Mouse (Mus musculus) kidney, postnatal 0 days (tissue): ENCODE results near the gene Pxn. TPM values are rescaled to one million over a fixed set of nuclear protein-coding genes. Genes with fewer than 3 reads are reported as not detected.
"Not testable (repeated sequence)": the region's sequence is repeated elsewhere in the genome, so short reads cannot be mapped to it uniquely, and the experiment has no call there.

Experiments used
- ATAC-seq: fragments of 200-750 bp; cut with Nextera tagmentation; replicated peaks from 2 replicates; pipeline ENCODE4 v1.8.0; 2017; ENCODE audit warnings: low read depth, moderate number of reproducible peaks, moderate TSS enrichment, moderate library complexity; ENCODE audit not compliant: low FRiP score
- DNase-seq: peaks from one replicate; pipeline ENCODE4 v3.0.0-alpha.2; 2016; ENCODE audit warnings: low spot score
- H3K27ac ChIP-seq: fragments of 300-500 bp; sonication (generic); 2 replicates; pipeline ENCODE4 v1.5.1; 2014; ENCODE audit warnings: mild to moderate bottlenecking
- H3K27me3 ChIP-seq: fragments of 300-500 bp; sonication (generic); 2 replicates; pipeline ENCODE4 v1.6.1; 2014; ENCODE audit warnings: low read length, mixed read lengths; ENCODE audit not compliant: insufficient read depth
- H3K36me3 ChIP-seq: fragments of 300-500 bp; sonication (generic); 2 replicates; pipeline ENCODE4 v1.6.1; 2014; ENCODE audit warnings: low read length, mixed read lengths; ENCODE audit not compliant: insufficient read depth
- H3K4me1 ChIP-seq: fragments of 300-500 bp; sonication (generic); replicated peaks from 2 replicates; pipeline ENCODE4 v1.6.1; 2014; ENCODE audit warnings: antibody characterized with exemption, low read length, mixed read lengths; ENCODE audit not compliant: insufficient read depth
- H3K4me2 ChIP-seq: fragments of 300-500 bp; sonication (generic); 2 replicates; pipeline ENCODE4 v1.6.1; 2014; ENCODE audit warnings: mild to moderate bottlenecking, low read length, moderate library complexity, mixed read lengths
- H3K4me3 ChIP-seq: fragments of 300-500 bp; sonication (generic); replicated peaks from 2 replicates; pipeline ENCODE4 v1.5.1; 2014; ENCODE audit warnings: low read depth, low read length
- H3K9ac ChIP-seq: fragments of 300-500 bp; sonication (generic); 2 replicates; pipeline ENCODE4 v1.6.1; 2014; ENCODE audit warnings: low read depth, low read length
- H3K9me3 ChIP-seq: fragments of 300-500 bp; sonication (generic); replicated peaks from 2 replicates; pipeline ENCODE4 v1.6.1; 2016; ENCODE audit warnings: low read length, inconsistent platforms, mixed read lengths
- CTCF ChIP-seq: IDR thresholded peaks from 2 replicates; pipeline ENCODE4 v1.5.1; 2016; ENCODE audit warnings: antibody characterized with exemption, low read depth, mild to moderate bottlenecking, moderate library complexity
- WGBS: fragments of 180-500 bp; shearing (Covaris S2); extraction: QIAGEN DNeasy Blood & Tissue Kit; methylation state at CpG from one replicate; pipeline ENCODE4 v1.1.7; 2014; 5-methylcytosine and 5-hydroxymethylcytosine counted together
- polyA plus RNA-seq: library from polyadenylated mRNA; unstranded; fragments of >200 nt; fragmentation: Nextera tagmentation; extraction: Ambion mirVana; gene quantifications from 2 replicates; pipeline ENCODE4 v1.2.1, GENCODE M21; 2015

The Pxn gene
- polyA plus RNA-seq, 1 experiment from 2014 or later, result 48.3 TPM

DNA sequence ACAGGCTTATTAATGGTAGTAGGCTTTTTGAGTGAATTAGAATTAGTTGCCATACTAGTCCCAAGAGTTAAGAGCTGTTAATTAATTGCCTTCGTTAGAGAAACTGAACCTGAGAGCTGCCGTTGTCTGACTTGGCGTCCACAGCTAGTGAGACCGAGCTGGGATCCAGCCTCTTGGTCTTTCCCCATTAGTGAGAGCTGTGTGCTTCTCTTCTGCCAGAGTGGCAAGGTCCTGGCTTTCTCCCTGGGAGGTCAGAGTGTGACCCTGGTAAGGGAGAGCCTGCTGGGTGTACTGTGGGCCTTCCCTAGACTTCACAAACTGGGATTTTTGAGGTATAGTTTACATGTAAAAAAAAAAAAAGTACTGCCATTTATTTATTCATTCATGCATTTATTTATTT, 63.2 kb downstream of the Pxn start:
- WGBS, result 78% methylated on average over 4 of the region's 4 CpGs

DNA sequence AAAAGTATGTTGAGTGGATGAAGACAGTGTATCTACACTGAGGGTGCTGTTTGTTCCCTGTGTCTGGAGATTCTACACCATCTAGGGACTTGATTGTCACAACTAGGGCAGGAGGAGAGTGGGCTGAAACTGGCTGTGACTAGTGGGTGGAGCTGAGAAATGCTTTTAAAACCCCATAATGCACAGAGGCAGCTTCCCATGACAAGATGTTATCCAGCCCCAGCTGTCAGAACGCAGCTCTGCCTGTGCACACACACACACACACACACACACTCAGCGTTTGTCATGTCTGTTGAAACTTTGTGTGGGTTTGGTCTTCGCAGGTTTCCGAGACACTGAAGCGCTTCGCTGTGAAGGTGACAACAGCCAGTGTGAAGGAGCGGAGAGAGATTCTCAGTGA, 64.6 kb downstream of the Pxn start:
- WGBS, result 95% methylated on average over 7 of the region's 7 CpGs
- H3K4me1 ChIP-seq, result peaks cover 37% of the 10 kb centered on the region
- no peak for ATAC-seq
- no peak for TF ChIP-seq CTCF
- no peak overlapping the region for H3K27ac ChIP-seq
- H3K36me3 ChIP-seq, result peaks cover 16% of the 10 kb centered on the region
- no peak overlapping the region for H3K9ac ChIP-seq
- no peak overlapping the region for H3K4me2 ChIP-seq
- no peak for DNase-seq
- H3K27me3 ChIP-seq, result no peaks in the 10 kb centered on the region
- no peaks in the 10 kb centered on the region for H3K9me3 ChIP-seq
- H3K4me3 ChIP-seq, result no peak overlapping the region

More for the DNA sequence above, 63.2 kb downstream of the Pxn start:
- Histone ChIP-seq H3K9ac (no peak overlapping the region), H3K4me3 (no peak overlapping the region), H3K27ac (peak overlapping the region; percentile 78), H3K4me2 (no peak overlapping the region), H3K9me3 (no peaks in the 10 kb centered on the region), H3K27me3 (no peaks in the 10 kb centered on the region), H3K4me1 (peaks cover 42% of the 10 kb centered on the region), H3K36me3 (0 out of 2 replicates have a peak, but pooled peaks cover 7% of the 10 kb centered on the region)
- DNase-seq, result no peak
- no peak for ATAC-seq
- TF ChIP-seq CTCF, result no peak

DNA sequence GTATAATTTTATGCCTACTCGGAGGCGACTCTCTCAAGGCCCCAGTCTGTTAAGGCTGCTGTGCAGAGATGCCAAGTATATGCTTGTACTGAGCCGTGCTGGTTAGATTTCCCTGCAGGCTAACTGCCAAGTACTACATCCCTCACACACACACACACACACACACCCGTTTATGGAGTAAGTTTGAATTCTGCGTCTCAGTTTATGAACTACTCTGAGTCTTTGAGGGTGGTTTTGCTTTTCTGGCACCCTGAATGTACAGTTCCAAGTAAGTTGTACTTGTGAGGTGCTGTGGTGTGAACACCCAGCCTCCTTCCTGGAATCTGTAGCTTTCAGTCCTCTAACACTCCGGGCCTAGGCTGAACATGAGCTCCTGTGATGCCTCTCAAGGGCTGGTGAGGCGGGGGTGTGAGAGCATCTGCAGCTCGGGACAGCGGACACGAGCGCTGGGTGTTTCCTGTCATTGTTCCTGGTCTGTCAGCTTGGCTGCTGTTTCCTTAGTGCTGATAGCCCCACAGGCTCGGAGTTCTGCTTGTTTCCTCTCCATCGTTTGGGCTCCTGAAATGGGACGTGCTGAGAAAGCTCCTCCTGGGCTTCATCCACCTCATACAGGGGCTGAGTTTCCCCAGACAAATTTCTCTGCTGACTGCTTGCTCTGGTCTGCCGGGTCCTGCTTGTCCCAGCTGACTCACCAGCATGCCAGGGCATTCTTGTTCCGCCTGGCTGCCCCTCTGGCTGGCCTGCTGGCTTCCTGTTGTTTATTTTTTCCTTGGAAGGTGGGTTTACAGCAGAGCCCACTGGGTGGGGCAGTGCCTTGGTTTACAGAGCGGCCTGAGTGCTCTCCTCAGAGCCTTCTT, 66.4 kb downstream of the Pxn start:
- DNase-seq, result peak; percentile 88
- 17% methylated on average over 17 of the region's 17 CpGs for WGBS
- peak overlapping the region; percentile 16 for H3K4me2 ChIP-seq
- H3K4me1 ChIP-seq, result peaks cover 27% of the 10 kb centered on the region
- H3K27me3 ChIP-seq, result no peaks in the 10 kb centered on the region
- no peaks in the 10 kb centered on the region for H3K9me3 ChIP-seq
- peaks cover 32% of the 10 kb centered on the region for H3K36me3 ChIP-seq
- H3K9ac ChIP-seq, result no peak overlapping the region
- H3K4me3 ChIP-seq, result no peak overlapping the region
- peak overlapping the region; percentile 90 for H3K27ac ChIP-seq
- TF ChIP-seq CTCF, result peak; percentile 49; the same call in 1 of the 2 replicates
- peak; percentile 82 for ATAC-seq

DNA sequence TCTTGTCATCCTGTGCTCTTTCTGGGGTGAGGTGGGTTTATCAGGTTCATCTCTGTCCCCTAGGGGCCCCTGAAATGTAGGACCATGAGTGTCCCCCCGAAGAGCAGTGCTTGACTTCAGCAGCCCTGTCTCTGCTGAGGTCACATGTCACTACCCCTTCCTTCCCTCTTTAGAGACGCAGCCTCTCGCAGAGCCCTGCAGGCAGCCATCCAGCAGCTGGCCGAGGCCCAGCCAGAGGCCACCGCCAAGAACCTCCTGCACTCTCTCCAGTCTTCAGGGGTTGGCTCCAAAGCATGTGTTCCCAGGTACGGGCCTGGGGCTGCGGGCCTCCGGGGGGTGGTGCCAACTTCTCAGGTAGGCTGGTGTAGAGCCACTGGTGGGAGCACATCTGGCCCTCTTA, 68.5 kb downstream of the Pxn start:
- peaks cover 12% of the 10 kb centered on the region; the same call in 1 of the 2 replicates for H3K4me1 ChIP-seq
- H3K27ac ChIP-seq, result no peak overlapping the region
- H3K9me3 ChIP-seq, result no peaks in the 10 kb centered on the region
- H3K4me2 ChIP-seq, result no peak overlapping the region
- ATAC-seq (no peak), DNase-seq (no peak)
- no peak overlapping the region for H3K4me3 ChIP-seq
- 75% methylated on average over 8 of the region's 8 CpGs for WGBS
- H3K36me3 ChIP-seq, result peaks cover 53% of the 10 kb centered on the region
- H3K9ac ChIP-seq, result no peak overlapping the region
- H3K27me3 ChIP-seq, result no peaks in the 10 kb centered on the region
- no peak for TF ChIP-seq CTCF

DNA sequence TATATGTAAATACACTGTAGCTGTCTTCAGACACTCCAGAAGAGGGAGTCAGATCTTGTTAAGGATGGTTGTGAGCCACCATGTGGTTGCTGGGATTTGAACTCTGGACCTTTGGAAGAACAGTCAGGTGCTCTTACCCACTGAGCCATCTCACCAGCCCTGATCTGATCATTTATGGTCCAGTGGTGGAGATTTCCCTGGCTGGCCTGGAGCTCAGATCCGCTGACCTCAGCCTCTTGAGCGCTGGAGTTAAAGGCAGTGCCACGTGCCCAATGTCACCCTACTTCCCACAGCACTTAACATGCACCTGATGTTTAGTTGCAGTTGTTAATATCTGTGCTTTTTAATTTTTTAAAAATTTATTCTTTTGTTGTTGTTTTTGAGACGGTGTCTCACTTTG, 71.2 kb downstream of the Pxn start:
- not testable (repeated sequence) for DNase-seq, H3K4me2 ChIP-seq, H3K4me3 ChIP-seq, ATAC-seq, H3K4me1 ChIP-seq, H3K27me3 ChIP-seq, H3K9ac ChIP-seq, H3K27ac ChIP-seq, H3K9me3 ChIP-seq
- H3K36me3 ChIP-seq, result peaks cover 72% of the 10 kb centered on the region
- 92% methylated on average over 4 of the region's 4 CpGs for WGBS

DNA sequence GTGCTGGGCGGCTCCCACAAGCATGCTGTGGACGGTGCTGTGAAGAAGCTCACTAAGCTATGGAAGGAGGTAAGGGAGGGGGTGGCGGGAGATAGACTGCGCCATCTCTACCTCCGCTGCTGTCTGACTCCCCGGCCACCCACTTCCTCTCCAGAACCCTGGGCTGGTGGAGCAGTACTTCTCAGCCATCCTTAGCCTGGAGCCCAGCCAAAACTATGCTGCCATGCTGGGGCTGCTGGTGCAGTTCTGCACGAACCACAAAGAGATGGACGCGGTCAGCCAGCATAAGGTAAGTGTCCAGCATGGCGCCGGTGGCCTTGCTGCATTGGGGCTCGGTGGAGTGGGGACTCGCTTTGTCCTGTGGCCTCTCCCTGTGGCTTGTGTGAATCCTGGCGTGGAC, 72.4 kb downstream of the Pxn start:
- Histone ChIP-seq H3K4me3 (no peak overlapping the region), H3K36me3 (peaks cover 84% of the 10 kb centered on the region), H3K9me3 (peaks cover 7% of the 10 kb centered on the region; the same call in 1 of the 2 replicates), H3K27ac (no peak overlapping the region), H3K9ac (no peak overlapping the region), H3K27me3 (no peaks in the 10 kb centered on the region), H3K4me1 (0 out of 2 replicates have a peak, but pooled peaks cover 3% of the 10 kb centered on the region), H3K4me2 (no peak overlapping the region)
- no peak for TF ChIP-seq CTCF
- no peak for ATAC-seq
- DNase-seq, result no peak
- 92% methylated on average over 14 of the region's 14 CpGs for WGBS
